Mouse (Mus musculus) liver, adult (tissue): ENCODE measurements at regions not wholly inside any gene's neighbourhood (a gene's known extent, or its start where the extent isn't known, plus 50 kb on each side); places are given as distances from the start of the nearest gene placed in this dataset.

ENCODE experiments used
- GATA4 ChIP-seq: IDR thresholded peaks from 2 replicates; pipeline ENCODE4 v1.6.1; 2014; ENCODE audit warnings: mild to moderate bottlenecking, low read length; ENCODE audit not compliant: insufficient replicate concordance

DNA sequence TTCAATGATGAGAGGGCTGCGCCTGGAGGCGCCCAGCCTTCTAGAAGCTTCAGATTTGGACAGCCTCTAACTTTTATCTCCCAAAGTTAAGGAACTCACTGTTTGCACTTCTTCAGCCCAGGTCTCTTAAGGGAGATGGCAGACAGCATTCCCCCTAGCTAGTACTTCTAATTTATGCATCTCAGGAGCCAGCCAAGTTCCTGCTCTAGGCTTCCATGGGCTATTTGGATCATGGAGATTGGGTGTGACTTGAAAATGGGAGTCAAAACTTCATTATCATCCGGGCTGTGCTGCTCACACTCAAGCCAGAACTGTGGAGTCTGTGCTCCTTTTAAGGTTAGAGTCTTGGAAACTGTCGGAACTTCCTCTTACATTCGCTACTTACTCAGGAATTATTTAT lies 158.7 kb downstream of the Gm12728 start:
- TF ChIP-seq GATA4, result no peak

- TF ChIP-seq GATA4, result no peak
Measured at GRCm38 (mm10) chr4:105952406-105952805, 162.7 kb downstream of the Gm12728 start.

- TF ChIP-seq GATA4, result no peak
Measured at GRCm38 (mm10) chr4:105956516-105956915, 166.8 kb downstream of the Gm12728 start.

DNA sequence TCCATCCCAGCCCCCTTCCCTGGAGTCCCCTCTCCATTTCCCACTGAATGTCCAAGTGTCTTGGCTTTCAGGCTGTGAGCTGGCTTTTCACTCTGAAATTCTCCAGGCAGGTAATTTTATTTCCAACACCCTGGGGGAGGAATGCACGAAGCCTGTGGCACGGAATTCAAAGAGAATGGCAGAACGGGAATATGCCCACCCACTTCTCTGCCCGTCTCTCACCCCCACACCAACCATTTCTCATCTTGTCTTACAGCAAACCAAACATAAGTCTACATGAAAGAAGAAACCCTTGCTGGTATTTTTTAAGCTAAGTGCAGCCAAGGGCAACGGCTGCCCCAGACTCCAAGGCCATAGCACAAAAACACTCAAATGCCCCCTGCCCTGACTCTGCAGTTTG lies 168.7 kb downstream of the Gm12728 start:
- no peak for TF ChIP-seq GATA4

DNA sequence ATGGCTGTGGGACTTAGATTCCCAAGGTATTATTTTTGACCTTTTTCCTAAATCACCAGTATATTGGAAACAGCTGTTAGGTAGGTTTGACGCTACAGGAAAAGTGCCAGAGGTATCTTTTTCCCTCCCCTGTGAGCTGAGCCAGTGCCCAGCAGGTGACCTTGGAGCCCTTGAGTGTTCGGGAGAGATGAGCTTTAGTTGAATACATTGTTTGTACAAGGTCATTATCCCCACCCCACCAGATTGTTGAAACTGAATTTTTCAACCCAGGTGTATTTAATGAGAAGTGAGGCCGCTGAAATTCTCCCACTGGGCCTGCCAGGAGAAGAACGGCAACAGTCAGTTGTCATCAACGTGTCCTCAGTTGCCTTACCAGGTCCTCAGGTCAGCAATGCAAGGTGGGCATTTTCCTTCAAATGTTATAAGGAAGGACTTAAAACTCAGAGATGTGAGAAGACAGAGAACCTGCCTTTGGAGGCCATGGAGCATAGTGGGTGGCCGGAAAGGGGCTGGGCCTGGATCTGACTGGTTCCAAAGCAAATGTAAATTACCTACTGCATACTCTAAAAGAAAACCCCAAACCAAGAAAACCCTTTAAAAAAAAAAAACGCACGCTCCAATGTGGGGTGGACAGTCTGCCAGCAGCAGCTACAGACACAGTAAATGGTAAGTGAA lies 172.2 kb downstream of the Gm12728 start:
- TF ChIP-seq GATA4, result no peak

- TF ChIP-seq GATA4, result no peak
Measured at GRCm38 (mm10) chr4:105962542-105962941, 172.9 kb downstream of the Gm12728 start.

DNA sequence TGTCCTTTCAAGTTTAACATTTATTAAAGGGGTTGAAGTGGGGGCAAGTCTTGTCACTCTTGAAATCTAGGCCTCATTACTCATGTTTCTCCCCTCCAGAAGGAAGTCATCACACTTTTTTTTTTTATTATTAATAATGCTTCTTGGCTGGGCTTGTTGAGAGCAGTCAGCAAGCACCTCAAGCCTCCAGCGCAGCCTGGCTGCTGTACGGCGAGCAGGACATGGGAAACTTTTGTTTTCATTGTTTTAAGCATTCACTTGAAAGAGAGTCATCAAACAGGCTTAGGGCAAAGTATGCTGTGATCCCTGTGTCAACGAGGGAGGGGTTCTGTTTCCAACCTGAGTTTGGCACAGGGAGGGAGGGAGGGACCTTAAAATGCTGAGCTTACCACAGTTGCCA lies 178.7 kb downstream of the Gm12728 start:
- no peak for TF ChIP-seq GATA4

GRCm38 (mm10) chr4:105969628-105970027 lies 180.0 kb downstream of the Gm12728 start:
- TF ChIP-seq GATA4, result no peak

GRCm38 (mm10) chr4:105970056-105970455 lies 180.4 kb downstream of the Gm12728 start:
- TF ChIP-seq GATA4, result no peak

GRCm38 (mm10) chr4:105972736-105973135 lies 183.1 kb downstream of the Gm12728 start:
- TF ChIP-seq GATA4, result no peak

GRCm38 (mm10) chr4:105973769-105974397 lies 184.2 kb downstream of the Gm12728 start:
- peak; percentile 71; the same call in 1 of the 2 replicates for TF ChIP-seq GATA4

GRCm38 (mm10) chr4:105974948-105975347 lies 185.3 kb downstream of the Gm12728 start:
- TF ChIP-seq GATA4, result no peak

DNA sequence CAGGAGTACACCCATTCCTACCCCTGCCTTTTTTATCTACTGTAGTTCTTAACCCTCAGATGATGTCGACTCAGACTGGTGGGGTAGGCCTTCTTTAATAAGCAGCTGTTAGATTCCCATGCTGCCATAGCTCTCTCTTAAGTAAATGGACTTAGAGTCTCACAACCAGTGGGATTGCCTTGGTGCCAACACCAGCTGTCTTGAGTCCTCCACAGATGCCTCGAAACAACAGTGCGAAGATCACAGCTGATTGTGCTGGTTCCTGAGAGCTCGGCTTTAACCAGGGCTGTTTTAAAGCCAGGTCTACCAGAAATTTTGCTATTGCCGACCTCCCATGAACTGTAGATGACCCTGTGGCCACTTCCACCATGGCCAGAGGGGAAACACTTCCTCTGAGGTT lies 189.4 kb downstream of the Gm12728 start:
- TF ChIP-seq GATA4, result no peak

GRCm38 (mm10) chr4:105983018-105983417 lies 193.3 kb downstream of the Gm12728 start:
- TF ChIP-seq GATA4, result no peak

GRCm38 (mm10) chr4:105987963-105988602 lies 198.4 kb downstream of the Gm12728 start:
- TF ChIP-seq GATA4, result no peak

DNA sequence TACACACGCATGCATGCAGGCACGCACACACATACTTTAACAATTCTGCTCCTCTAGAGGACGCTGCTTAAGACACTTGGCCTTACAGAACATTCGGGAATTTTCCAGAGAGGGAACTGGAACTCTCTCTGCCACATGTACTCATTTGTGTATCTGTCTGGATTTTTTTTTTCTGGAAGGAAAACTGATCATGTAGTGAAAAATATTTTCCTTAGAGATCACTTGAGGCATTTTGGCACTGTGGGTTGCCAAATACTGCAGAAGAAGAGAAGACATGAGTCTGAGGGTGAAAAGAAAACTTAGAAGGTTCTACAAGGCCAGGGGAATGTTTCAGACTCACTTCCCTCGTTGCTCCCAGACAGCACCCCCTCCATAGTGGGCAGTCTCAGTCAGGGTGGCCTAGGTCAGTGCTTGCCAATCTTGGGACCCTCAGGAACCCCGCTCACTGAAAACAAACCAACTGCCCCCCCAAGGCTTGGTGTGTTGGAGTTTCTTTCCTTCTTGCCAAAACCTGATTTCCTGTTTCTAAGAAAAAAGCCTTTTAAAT lies 203.0 kb downstream of the Gm12728 start:
- TF ChIP-seq GATA4, result no peak

GRCm38 (mm10) chr4:105994390-105994798 lies 204.7 kb downstream of the Gm12728 start:
- no peak for TF ChIP-seq GATA4

- no peak for TF ChIP-seq GATA4
Measured at GRCm38 (mm10) chr4:105996060-105996459, 206.4 kb downstream of the Gm12728 start.
